Mouse (Mus musculus) intestine, embryonic 16.5 days (tissue): ENCODE results near the gene Thoc2. TPM values are rescaled to one million over a fixed set of nuclear protein-coding genes. Genes with fewer than 3 reads are reported as not detected.
"Not testable (repeated sequence)": the region's sequence is repeated elsewhere in the genome, so short reads cannot be mapped to it uniquely, and the experiment has no call there.

ENCODE experiments used
- ATAC-seq: fragments of 200-750 bp; cut with Nextera tagmentation; 2 replicates; pipeline ENCODE4 v1.8.0; 2017; ENCODE audit warnings: moderate TSS enrichment, moderate library complexity
- H3K27ac ChIP-seq: fragments of 300-500 bp; sonication (generic); 2 replicates; pipeline ENCODE4 v1.5.1; 2014; ENCODE audit warnings: mild to moderate bottlenecking, low read length
- H3K27me3 ChIP-seq: fragments of 300-500 bp; sonication (generic); replicated peaks from 2 replicates; pipeline ENCODE4 v1.6.1; 2014; ENCODE audit warnings: low read length, control low read depth, mixed read lengths; ENCODE audit not compliant: control insufficient read depth, insufficient read depth
- H3K36me3 ChIP-seq: fragments of 300-500 bp; sonication (generic); 2 replicates; pipeline ENCODE4 v1.6.1; 2014; ENCODE audit warnings: low read length, control low read depth; ENCODE audit not compliant: control insufficient read depth, insufficient read depth
- H3K4me1 ChIP-seq: fragments of 300-500 bp; sonication (generic); 2 replicates; pipeline ENCODE4 v1.6.1; 2014; ENCODE audit warnings: low read length, control low read depth, mixed read lengths; ENCODE audit not compliant: control insufficient read depth, insufficient read depth
- H3K4me2 ChIP-seq: fragments of 300-500 bp; sonication (generic); 2 replicates; pipeline ENCODE4 v1.6.1; 2014; ENCODE audit warnings: low read depth, low read length, control low read depth
- H3K4me3 ChIP-seq: fragments of 300-500 bp; sonication (generic); 2 replicates; pipeline ENCODE4 v1.5.1; 2014; ENCODE audit warnings: mild to moderate bottlenecking, low read length
- H3K9ac ChIP-seq: fragments of 300-500 bp; sonication (generic); 2 replicates; pipeline ENCODE4 v1.6.1; 2014; ENCODE audit warnings: low read depth, low read length
- H3K9me3 ChIP-seq: fragments of 300-500 bp; sonication (generic); 2 replicates; pipeline ENCODE4 v1.6.1; 2016; ENCODE audit warnings: low read length, control low read depth; ENCODE audit not compliant: control insufficient read depth
- WGBS: fragments of 180-500 bp; shearing (Covaris S2); extraction: QIAGEN DNeasy Blood & Tissue Kit; methylation state at CpG from one replicate; pipeline ENCODE4 v1.1.7; 2014; 5-methylcytosine and 5-hydroxymethylcytosine counted together
- polyA plus RNA-seq: library from polyadenylated mRNA; unstranded; fragments of >200 nt; fragmentation: Nextera tagmentation; extraction: Ambion mirVana; gene quantifications from 2 replicates; pipeline ENCODE4 v1.2.1, GENCODE M21; 2015

Thoc2 gene
- polyA plus RNA-seq: 52.1 and 61.4 TPM in 2 replicates

DNA sequence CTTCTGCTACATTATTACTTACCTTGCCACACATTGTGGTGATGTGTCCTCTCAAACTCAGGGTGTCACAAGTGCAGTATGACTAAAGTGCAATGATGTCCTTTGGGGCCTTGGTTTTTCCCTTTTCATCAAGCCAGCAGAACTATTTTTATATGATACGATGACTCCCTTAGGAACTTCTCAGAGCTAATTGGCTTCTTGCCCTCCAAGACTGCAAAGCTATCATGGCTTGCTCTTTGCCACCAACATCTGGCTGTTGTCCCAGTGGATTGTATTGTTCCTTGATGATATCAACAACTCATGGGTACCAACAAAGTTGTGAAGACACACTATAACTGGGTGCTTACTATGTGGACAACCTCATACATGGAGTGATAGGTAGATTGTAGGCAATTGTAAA is at the start of gene Thoc2:
Thoc2 (minus strand) TSS at position 101 of the 400 bp plus-strand sequence.
- no peaks in the 10 kb centered on the region for H3K4me1 ChIP-seq
- no peak for ATAC-seq
- H3K9ac ChIP-seq: no peak within 1 kb of the TSS
- H3K4me3 ChIP-seq: no peak within 1 kb of the TSS
- 85% methylated on average over 1 of the region's 1 CpGs for whole genome bisulfite sequencing
- no peaks in the 10 kb centered on the region for H3K27me3 ChIP-seq
- no peak within 1 kb of the TSS for H3K4me2 ChIP-seq
- H3K9me3 ChIP-seq: no peaks in the 10 kb centered on the region
- no peaks in the 10 kb centered on the region for H3K36me3 ChIP-seq
- H3K27ac ChIP-seq: no peak within 1 kb of the TSS

- ATAC-seq: no peak
- WGBS: 100% methylated on average over 2 of the region's 2 CpGs
- no peak overlapping the region for H3K27ac ChIP-seq
These were observed 49.6 kb upstream of the Thoc2 start for GRCm38 (mm10) chrX:41970096-41970495.

DNA sequence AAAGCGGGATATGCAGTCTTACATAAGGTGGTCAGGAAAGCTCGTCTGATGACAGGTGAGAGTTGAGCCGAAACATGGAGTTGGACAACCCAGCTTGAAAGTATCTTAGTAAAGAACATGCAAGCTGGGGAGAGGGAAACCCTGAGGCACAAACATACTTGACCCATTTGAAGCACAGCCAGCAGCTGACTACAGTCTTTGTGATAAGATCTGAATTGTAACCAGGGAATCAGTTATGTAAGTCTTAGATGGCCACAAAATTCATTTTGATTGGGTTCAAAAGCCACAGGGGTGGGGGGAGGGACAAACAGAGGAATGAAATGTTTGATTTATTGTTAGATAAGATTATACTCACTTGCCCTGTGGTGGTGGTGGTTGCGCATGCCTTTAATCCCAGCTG is 48.9 kb upstream of the Thoc2 start:
- Histone ChIP-seq H3K4me3 (no peak overlapping the region), H3K36me3 (no peaks in the 10 kb centered on the region), H3K27me3 (no peaks in the 10 kb centered on the region), H3K9me3 (no peaks in the 10 kb centered on the region), H3K9ac (no peak overlapping the region), H3K4me1 (no peaks in the 10 kb centered on the region), H3K4me2 (no peak overlapping the region), H3K27ac (no peak overlapping the region)
- ATAC-seq: no peak
- WGBS: 80% methylated on average over 4 of the region's 4 CpGs

More at GRCm38 (mm10) chrX:41970096-41970495, 49.6 kb upstream of the Thoc2 start:
- H3K4me3 ChIP-seq: no peak overlapping the region
- no peaks in the 10 kb centered on the region for H3K36me3 ChIP-seq
- H3K9ac ChIP-seq: no peak overlapping the region
- no peak overlapping the region for H3K4me2 ChIP-seq
- no peaks in the 10 kb centered on the region for H3K4me1 ChIP-seq
- no peaks in the 10 kb centered on the region for H3K27me3 ChIP-seq
- H3K9me3 ChIP-seq: no peaks in the 10 kb centered on the region

DNA sequence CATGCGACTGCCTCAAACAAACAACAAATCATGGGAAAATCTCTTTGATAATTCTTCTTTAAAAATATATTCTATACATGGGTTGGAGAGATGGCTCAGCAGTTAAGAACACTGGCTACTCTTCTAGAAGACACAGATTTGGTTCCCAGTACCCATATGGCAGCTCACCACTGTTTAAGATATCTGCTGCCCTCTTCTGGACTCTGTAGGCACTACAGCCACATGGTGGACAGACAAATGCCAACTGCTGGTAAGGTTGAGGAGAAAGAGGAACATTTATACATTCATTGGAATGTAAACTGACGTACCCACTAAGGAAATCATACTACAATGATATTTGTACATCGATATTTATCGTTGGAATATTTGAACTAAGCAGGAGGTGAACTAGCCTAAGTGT is 36.7 kb upstream of the Thoc2 start:
- H3K4me1 ChIP-seq: no peaks in the 10 kb centered on the region
- no peaks in the 10 kb centered on the region for H3K9me3 ChIP-seq
- no peaks in the 10 kb centered on the region for H3K27me3 ChIP-seq
- no peak overlapping the region for H3K27ac ChIP-seq
- H3K4me2 ChIP-seq: no peak overlapping the region
- no peak for ATAC-seq
- 66% methylated on average over 4 of the region's 4 CpGs for WGBS
- no peaks in the 10 kb centered on the region for H3K36me3 ChIP-seq
- no peak overlapping the region for H3K9ac ChIP-seq
- H3K4me3 ChIP-seq: no peak overlapping the region

DNA sequence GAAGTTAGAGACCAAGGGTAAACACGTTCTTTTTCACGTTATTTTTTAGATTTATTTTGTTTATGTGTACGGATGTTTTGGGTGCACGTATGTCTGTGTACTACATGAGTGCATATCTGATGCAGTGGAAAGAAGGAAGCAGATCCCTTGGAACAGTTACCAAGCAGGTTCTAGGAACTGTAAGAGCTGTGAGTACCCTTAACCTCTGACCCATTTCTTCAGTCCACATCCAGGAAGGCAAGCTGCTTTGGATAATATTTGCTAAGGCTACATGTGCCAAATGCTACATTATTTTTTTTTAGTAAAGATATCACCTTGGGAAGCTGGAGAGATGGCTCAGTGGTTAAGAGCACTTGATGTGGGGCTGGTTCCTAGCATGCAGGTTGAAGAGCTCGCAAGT is 21.4 kb upstream of the Thoc2 start:
- H3K9me3 ChIP-seq: no peaks in the 10 kb centered on the region
- WGBS: 89% methylated on average over 5 of the region's 5 CpGs
- no peaks in the 10 kb centered on the region for H3K36me3 ChIP-seq
- no peak for ATAC-seq
- no peaks in the 10 kb centered on the region for H3K27me3 ChIP-seq
- no peak overlapping the region for H3K4me3 ChIP-seq
- H3K4me1 ChIP-seq: no peaks in the 10 kb centered on the region
- no peak overlapping the region for H3K9ac ChIP-seq
- H3K27ac ChIP-seq: no peak overlapping the region
- H3K4me2 ChIP-seq: no peak overlapping the region

- H3K27me3 ChIP-seq, ATAC-seq, H3K36me3 ChIP-seq, H3K4me1 ChIP-seq, H3K9me3 ChIP-seq, H3K4me2 ChIP-seq, H3K4me3 ChIP-seq, H3K27ac ChIP-seq, H3K9ac ChIP-seq: not testable (repeated sequence)
- WGBS: 55% methylated on average over 6 of the region's 6 CpGs
These were observed 11.3 kb upstream of the Thoc2 start for GRCm38 (mm10) chrX:41931821-41932220.

GRCm38 (mm10) chrX:41924708-41925107 is 4.2 kb upstream of the Thoc2 start:
- H3K9ac ChIP-seq: no peak overlapping the region
- no peaks in the 10 kb centered on the region for H3K4me1 ChIP-seq
- no peaks in the 10 kb centered on the region for H3K36me3 ChIP-seq
- WGBS: 55% methylated on average over 5 of the region's 5 CpGs
- H3K27ac ChIP-seq: no peak overlapping the region
- no peaks in the 10 kb centered on the region for H3K9me3 ChIP-seq
- no peak overlapping the region for H3K4me3 ChIP-seq
- no peaks in the 10 kb centered on the region for H3K27me3 ChIP-seq
- no peak for ATAC-seq
- H3K4me2 ChIP-seq: no peak overlapping the region

DNA sequence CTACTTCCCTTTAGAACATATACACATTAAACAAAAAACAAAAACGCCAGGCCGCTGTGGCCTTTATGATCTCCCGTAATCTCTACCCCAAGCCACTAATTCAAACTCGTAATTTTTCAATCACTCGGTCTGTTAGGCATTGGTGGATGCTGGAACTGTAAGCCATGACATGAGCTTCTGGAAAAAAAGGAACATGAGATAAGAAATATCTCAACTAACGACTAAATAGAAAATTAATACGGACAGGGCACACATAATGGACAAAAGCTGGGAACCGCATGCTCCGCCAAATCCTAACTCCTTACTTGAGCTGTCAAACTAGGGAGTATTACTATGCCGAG is 8.4 kb downstream of the Thoc2 start:
- Histone ChIP-seq H3K4me2 (peak overlapping the region; percentile 22), H3K9ac (no peak overlapping the region), H3K4me3 (peak overlapping the region; percentile 65), H3K9me3 (no peaks in the 10 kb centered on the region), H3K27me3 (no peaks in the 10 kb centered on the region), H3K4me1 (no peaks in the 10 kb centered on the region), H3K27ac (no peak overlapping the region), H3K36me3 (no peaks in the 10 kb centered on the region)
- 49% methylated on average over 10 of the region's 10 CpGs for WGBS
- peak; percentile 19; the same call in 1 of the 2 replicates for ATAC-seq

DNA sequence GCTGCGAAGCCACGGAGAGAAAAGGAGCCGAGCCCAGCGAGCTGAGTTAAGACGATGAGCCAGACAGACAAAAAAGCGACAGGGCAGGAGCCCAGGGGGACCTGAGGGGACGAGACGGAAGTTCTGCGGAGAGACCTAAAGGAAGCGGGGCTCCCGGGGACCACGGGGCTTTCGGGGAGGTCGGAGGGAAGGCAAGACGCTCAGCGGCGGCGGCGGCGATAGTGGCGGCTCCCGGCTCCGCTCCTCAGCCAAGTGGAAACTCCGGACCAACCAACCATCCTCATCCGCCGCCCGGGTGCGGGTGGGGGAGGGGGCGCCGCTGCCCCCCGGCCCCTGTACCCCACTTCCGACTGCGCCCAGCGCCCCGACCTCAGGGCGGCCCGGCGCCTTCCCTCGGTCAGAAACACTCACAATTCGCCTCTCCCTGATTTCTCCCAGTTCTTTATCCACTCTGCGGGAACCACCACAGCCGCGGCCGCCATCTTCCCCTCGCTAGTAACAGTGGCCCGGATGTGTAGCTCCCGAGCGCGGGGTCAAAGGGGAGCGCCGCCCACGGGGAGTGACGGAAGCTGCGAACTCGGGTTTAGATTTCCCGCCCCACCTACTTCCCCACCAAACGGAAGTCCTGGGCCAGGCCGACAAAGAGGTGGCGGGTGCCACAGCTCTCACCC is 8.9 kb downstream of the Thoc2 start:
- Histone ChIP-seq H3K4me1 (no peaks in the 10 kb centered on the region), H3K9ac (peak overlapping the region; percentile 74), H3K36me3 (no peaks in the 10 kb centered on the region), H3K27me3 (no peaks in the 10 kb centered on the region), H3K4me3 (peak overlapping the region; percentile 65), H3K4me2 (peak overlapping the region; percentile 51), H3K9me3 (no peaks in the 10 kb centered on the region), H3K27ac (peak overlapping the region; percentile 83)
- WGBS: 15% methylated on average over 52 of the region's 59 CpGs
- ATAC-seq: peak; percentile 97

DNA sequence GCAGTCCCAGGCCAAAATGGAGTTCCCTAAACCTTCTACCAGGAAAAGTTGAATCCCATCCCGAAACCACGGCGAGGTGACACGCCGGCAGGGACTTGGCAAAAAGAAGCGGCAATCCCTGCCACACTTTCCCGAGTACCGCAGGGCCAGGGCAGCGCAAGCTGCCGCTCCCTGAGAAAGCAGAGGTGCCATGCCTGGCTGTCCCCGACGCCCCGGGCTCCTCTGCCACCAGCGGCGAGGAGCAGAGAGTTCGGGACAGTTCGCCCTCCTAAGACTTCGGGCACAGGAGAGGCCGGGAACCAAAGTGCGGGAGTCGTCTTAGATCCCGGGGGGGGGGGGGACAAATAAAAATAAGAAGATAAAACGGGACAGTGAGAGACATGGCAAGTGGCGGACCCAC is 9.5 kb downstream of the Thoc2 start:
- H3K36me3 ChIP-seq: no peaks in the 10 kb centered on the region
- no peaks in the 10 kb centered on the region for H3K4me1 ChIP-seq
- ATAC-seq: peak; percentile 68
- peak overlapping the region; percentile 51 for H3K4me2 ChIP-seq
- 13% methylated on average over 24 of the region's 24 CpGs for WGBS
- H3K9ac ChIP-seq: peak overlapping the region; percentile 74
- no peaks in the 10 kb centered on the region for H3K27me3 ChIP-seq
- peak overlapping the region; percentile 83 for H3K27ac ChIP-seq
- no peaks in the 10 kb centered on the region for H3K9me3 ChIP-seq
- peak overlapping the region; percentile 65 for H3K4me3 ChIP-seq
